Mouse (Mus musculus): ENCODE measurements around the gene Stard3. TPM values are rescaled to one million over a fixed set of nuclear protein-coding genes. Genes with fewer than 3 reads are reported as not detected.
A peak's percentile ranks its signal among the peaks of the same experiment; 100 is the strongest.

Stard3 gene
- total RNA-seq (2012; rRNA removed) (61.7 and 62.5 TPM in 2 replicates), polyA plus RNA-seq (2012; ENCODE audit: insufficient read depth in 1 of 2, insufficient read length in 2 of 2, low read depth in 1 of 2, low replicate concordance in 2 of 2, missing spikeins in 1 of 2) (10 to 100 TPM in 1 of 2 experiments, not detected in 1; 53.0 TPM)

- peak; percentile 98 for DNase-seq (ENCODE audit: low read depth, low spot score)
- Histone ChIP-seq H3K27me3 (ENCODE audit: control insufficient read depth in 1 of 2, insufficient read depth in 2 of 2, low read length in 2 of 2) (no peaks in the 10 kb centered on the region), H3K4me1 (ENCODE audit: control insufficient read depth in 1 of 2, insufficient read depth in 2 of 2, low read length in 2 of 2) (peaks cover 9 to 28% of the 10 kb centered on the region in 2 experiments), H3K27ac (ENCODE audit: control insufficient read depth, low read depth, low read length) (peak within 1 kb of the TSS; percentile 87), H3K36me3 (ENCODE audit: control insufficient read depth in 1 of 2, insufficient read depth in 2 of 2, low read length in 2 of 2) (peaks cover 0 to 17% of the 10 kb centered on the region in 2 experiments; a peak in 2 of 4 replicates), H3K9ac (ENCODE audit: control insufficient read depth, low read depth, low read length, poor library complexity, severe bottlenecking) (peak within 1 kb of the TSS; percentile 89), H3K4me3 (ENCODE audit: control insufficient read depth in 1 of 2, insufficient read depth in 1 of 2, low read depth in 2 of 2, low read length in 2 of 2) (peak within 1 kb of the TSS; percentile 83 to 89), H3K79me2 (ENCODE audit: control insufficient read depth, insufficient read depth, low read length, poor library complexity) (peaks cover 32% of the 10 kb centered on the region), H3K9me3 (replicated peaks; ENCODE audit: insufficient read depth, low read length) (no peaks in the 10 kb centered on the region)
- TF ChIP-seq JUND (IDR thresholded peaks at IDR 0.05; ENCODE audit: low read depth, low read length) = no peak
- TF ChIP-seq ZKSCAN1 (IDR thresholded peaks at IDR 0.05; ENCODE audit: low read depth, low read length) = no peak
- no peak for TF ChIP-seq ZC3H11A (IDR thresholded peaks at IDR 0.05; ENCODE audit: low read depth, low read length)
- no peak; the same call in 1 of the 2 replicates for TF ChIP-seq KAT2A (conservative IDR thresholded peaks at IDR 0.05; ENCODE audit: low read depth, low read length)
- TF ChIP-seq GATA1 (IDR thresholded peaks at IDR 0.05; ENCODE audit: low read depth, low read length) = 0 out of 2 replicates have a peak, but pooled peaks have one; percentile 13
- TF ChIP-seq EP300 (IDR thresholded peaks at IDR 0.05; ENCODE audit: low read depth in 1 of 2, low read length in 2 of 2) = no peak
- TF ChIP-seq ZMIZ1 (IDR thresholded peaks at IDR 0.05; ENCODE audit: low read depth, low read length) = peak; percentile 97
- 0 out of 2 replicates have a peak, but pooled peaks have one; percentile 57 for TF ChIP-seq CHD1 (IDR thresholded peaks at IDR 0.05; ENCODE audit: low read depth, low read length)
- peak; percentile 94 to 97 for TF ChIP-seq POLR2A (IDR thresholded peaks at IDR 0.05; ENCODE audit: control insufficient read depth in 1 of 2, insufficient read depth in 1 of 2, low read depth in 1 of 2, low read length in 2 of 2, poor library complexity in 1 of 2)
- TF ChIP-seq USF2 (IDR thresholded peaks at IDR 0.05; ENCODE audit: borderline replicate concordance in 1 of 2, insufficient read depth in 1 of 2, low read depth in 1 of 2, low read length in 2 of 2) = no peak
- TF ChIP-seq MXI1 (IDR thresholded peaks at IDR 0.05; ENCODE audit: low read depth, low read length) = peak; percentile 72
- TF ChIP-seq ELF1 (IDR thresholded peaks at IDR 0.05; ENCODE audit: low read depth, low read length) = peak; percentile 71
- no peak for TF ChIP-seq UBTF (IDR thresholded peaks at IDR 0.05; ENCODE audit: borderline replicate concordance, insufficient read depth, low read depth, low read length)
- TF ChIP-seq HCFC1 (IDR thresholded peaks at IDR 0.05; ENCODE audit: low read depth, low read length) = peak; percentile 84
- TF ChIP-seq MAFK (IDR thresholded peaks at IDR 0.05; ENCODE audit: borderline replicate concordance, low read depth, low read length) = no peak
- no peak for TF ChIP-seq MEF2A (IDR thresholded peaks at IDR 0.05; ENCODE audit: extremely low read depth, insufficient replicate concordance, low read depth, low read length, poor library complexity, severe bottlenecking)
- peak; percentile 72 for TF ChIP-seq NRF1 (IDR thresholded peaks at IDR 0.05; ENCODE audit: insufficient read depth, low read depth, low read length, poor library complexity, severe bottlenecking)
- TF ChIP-seq TBP (IDR thresholded peaks at IDR 0.05; ENCODE audit: low read depth, low read length) = peak; percentile 94
- TF ChIP-seq POLR2AphosphoS5 (IDR thresholded peaks at IDR 0.05; ENCODE audit: borderline replicate concordance, low read depth, low read length) = no peak
- TF ChIP-seq USF1 (IDR thresholded peaks at IDR 0.05; ENCODE audit: low read depth, low read length) = no peak
- TF ChIP-seq NELFE (IDR thresholded peaks at IDR 0.05; ENCODE audit: low read depth, low read length) = peak; percentile 95
- TF ChIP-seq RAD21 (IDR thresholded peaks at IDR 0.05; ENCODE audit: low read depth, low read length) = no peak
- no peak for TF ChIP-seq BHLHE40 (IDR thresholded peaks at IDR 0.05; ENCODE audit: borderline replicate concordance, low read depth, low read length)
- no peak for TF ChIP-seq MYC (IDR thresholded peaks at IDR 0.05; ENCODE audit: low read depth, low read length)
- no peak for TF ChIP-seq ZNF384 (IDR thresholded peaks at IDR 0.05; ENCODE audit: low read depth, low read length)
- TF ChIP-seq CHD2 (IDR thresholded peaks at IDR 0.05; ENCODE audit: low read length) = no peak
- peak; percentile 52; the same call in 1 of the 2 replicates for TF ChIP-seq MAX (IDR thresholded peaks at IDR 0.05; ENCODE audit: low read length)
- peak; percentile 97 for TF ChIP-seq POLR2AphosphoS2 (IDR thresholded peaks at IDR 0.05; ENCODE audit: low read length)
- TF ChIP-seq SIN3A (IDR thresholded peaks at IDR 0.05; ENCODE audit: low read length) = peak; percentile 77
- TF ChIP-seq GABPA (IDR thresholded peaks at IDR 0.05; ENCODE audit: low read depth, low read length) = no peak
- no peak for TF ChIP-seq RCOR1 (IDR thresholded peaks at IDR 0.05; ENCODE audit: low read depth, low read length)
- no peak for TF ChIP-seq CTCF (IDR thresholded peaks at IDR 0.05 in 2 of 3, conservative IDR thresholded peaks at IDR 0.05 in 1 of 3; ENCODE audit: control insufficient read depth in 1 of 3, insufficient read depth in 1 of 3, low read depth in 2 of 3, low read length in 3 of 3, poor library complexity in 1 of 3, severe bottlenecking in 1 of 3)
- TF ChIP-seq ETS1 (IDR thresholded peaks at IDR 0.05; ENCODE audit: low read depth, low read length) = peak; percentile 30; the same call in 1 of the 2 replicates
- TF ChIP-seq E2F4 (IDR thresholded peaks at IDR 0.05; ENCODE audit: borderline replicate concordance, low read depth, low read length) = peak; percentile 55; the same call in 1 of the 2 replicates
Observed at GRCm38 (mm10) chr11:98358161-98359083, at the start of gene Stard3. Gene Stard3, plus strand, starts transcription at chr11:98358368.
